Mouse (Mus musculus): Measurements from ENCODE around the gene Trmt10b.

- TF ChIP-seq CTCF (IDR thresholded peaks at IDR 0.05; ENCODE audit: low read depth) (no peak), EP300 (IDR thresholded peaks at IDR 0.05; ENCODE audit: low read depth) (no peak)
These were observed 8.6 kb downstream of the Trmt10b start for GRCm38 (mm10) chr4:45305536-45305935.
